In the genomic region with DNA sequence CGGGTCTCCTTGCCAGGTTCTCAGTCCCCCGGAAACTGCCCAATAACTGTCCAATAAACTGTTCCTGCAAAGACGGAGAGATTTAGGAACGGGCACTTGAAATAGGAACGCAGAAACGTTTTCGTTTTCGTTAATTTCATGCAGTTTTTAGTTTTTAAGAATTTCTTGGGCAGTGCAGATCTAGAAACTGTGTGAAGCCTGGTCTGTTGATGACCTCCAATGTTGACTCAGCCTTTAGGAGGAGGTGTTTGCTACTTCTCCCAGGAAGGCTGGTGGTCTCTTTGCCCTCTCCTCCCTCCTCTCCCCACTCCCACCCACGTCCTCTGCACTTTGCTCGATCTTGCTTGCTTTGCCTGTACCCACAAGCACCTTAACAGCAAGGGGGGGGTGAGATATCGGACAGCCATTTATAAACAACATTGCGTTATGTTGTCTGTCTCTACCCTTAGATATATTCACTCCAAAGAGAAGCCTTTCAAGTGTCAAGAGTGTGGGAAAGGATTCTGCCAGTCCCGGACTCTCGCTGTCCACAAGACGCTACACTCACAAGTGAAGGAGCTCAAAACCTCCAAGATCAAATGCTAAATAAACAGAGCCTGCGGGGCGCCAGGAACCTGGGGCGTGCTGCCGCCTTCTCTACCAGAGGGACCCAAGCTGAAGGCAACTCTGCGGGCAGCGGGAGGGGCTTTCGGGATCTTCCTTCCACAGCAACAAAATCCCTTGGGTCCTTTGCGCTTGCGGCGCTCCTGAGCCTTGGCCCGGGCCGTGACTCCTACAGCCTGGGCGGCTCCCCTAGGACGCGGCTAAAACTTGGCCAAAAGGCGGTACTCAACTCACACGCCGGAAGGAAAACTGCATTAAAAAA, we compare ENCODE assay signal across 9 mouse cellular contexts. TPM values are rescaled to one million over a fixed set of nuclear protein-coding genes. Genes with fewer than 3 reads are reported as not detected.
DNase-seq lines count a peak whose midpoint lies in the region; ATAC-seq and TF ChIP-seq lines count a peak whose summit lies in the region.
"Had no signal": no experiment of that assay in that cellular context is flagged by ENCODE, and none has a peak within 500 bp of the region (broad histone marks: within the 10 kb centered on the region; RNA-seq: fewer than 3 reads in every experiment).

No protein-coding gene starts in this region.

- no peak for TF ChIP-seq CTCF in stomach, postnatal 0 days (IDR thresholded peaks at IDR 0.05; ENCODE audit: low read depth)

- H3K4me1 ChIP-seq in stomach, postnatal 0 days (replicated peaks; ENCODE audit: control insufficient read depth, insufficient read depth) = no peaks in the 10 kb centered on the region

- peak; percentile 58 for DNase-seq in embryo, embryonic 10.5 days (ENCODE audit: low spot score)
- no peak for DNase-seq in embryo, embryonic 10 days (ENCODE audit: low spot score)
- peak; percentile 49 for DNase-seq in urinary bladder, postnatal 14 days (ENCODE audit: low spot score)
- no peak for DNase-seq in urinary bladder, postnatal 10 days (ENCODE audit: low spot score)
- peak; percentile 40 to 59 for DNase-seq in kidney, postnatal 4 days
- no peak for DNase-seq in stomach, postnatal 0 days (ENCODE audit: low spot score)
- DNase-seq in cerebellum, adult 9-11 months = no peak
- no peak for DNase-seq in cerebellum, adult 9-10 months

- peak overlapping the region; percentile 47 for H3K4me2 ChIP-seq in stomach, postnatal 0 days (replicated peaks; ENCODE audit: low read depth)

- no peak for TF ChIP-seq EP300 in stomach, postnatal 0 days (optimal IDR thresholded peaks at IDR 0.05)

- H3K36me3 ChIP-seq in stomach, postnatal 0 days (ENCODE audit: control insufficient read depth, insufficient read depth, low read length) = no peaks in the 10 kb centered on the region

- WGBS in stomach, postnatal 0 days = 25% methylated on average over 33 of the region's 33 CpGs

- H3K9ac ChIP-seq in stomach, postnatal 0 days (ENCODE audit: low read length) = 0 out of 2 replicates have a peak overlapping the region, but pooled peaks have one; percentile 38
- H3K9ac ChIP-seq: liver, embryonic 14.5 days had no signal

- no peaks in the 10 kb centered on the region for H3K9me3 ChIP-seq in stomach, postnatal 0 days (ENCODE audit: control insufficient read depth, low read length)

- ATAC-seq in stomach, postnatal 0 days (ENCODE audit: low FRiP score, low TSS enrichment) = no peak

- peaks cover 10% of the 10 kb centered on the region for H3K27me3 ChIP-seq in stomach, postnatal 0 days (ENCODE audit: control insufficient read depth, insufficient read depth, low read length)

- H3K27ac ChIP-seq in stomach, postnatal 0 days (replicated peaks) = no peak overlapping the region
- H3K27ac ChIP-seq: liver, embryonic 14.5 days had no signal

- peak overlapping the region; percentile 30 for H3K4me3 ChIP-seq in stomach, postnatal 0 days (ENCODE audit: low read depth, low read length)

RNA-seq across cellular contexts. Expression of a gene that starts 10.4 kb away (rescaled TPM):
- polyA plus RNA-seq in stomach, postnatal 0 days (2015; fragmentation: Nextera tagmentation; extraction: Ambion mirVana) = 17.0 and 18.5 TPM in 2 replicates

Comparison
In these comparisons a context has a peak if more than half of its experiments do, and no peak if none do; other contexts are left out.
1. DNase-seq: peak in embryo, embryonic 10.5 days (single experiment), urinary bladder, postnatal 14 days (single experiment) and kidney, postnatal 4 days (2 of 2); none in embryo, embryonic 10 days (single experiment), urinary bladder, postnatal 10 days (single experiment), stomach, postnatal 0 days (single experiment), cerebellum, adult 9-11 months (single experiment) and cerebellum, adult 9-10 months (single experiment).